Mouse (Mus musculus) bone marrow, adult 2 months (tissue): ENCODE measurements at regions not wholly inside any gene's neighbourhood (a gene's known extent, or its start where the extent isn't known, plus 50 kb on each side); places are given as distances from the start of the nearest gene placed in this dataset.
"Not testable (repeated sequence)": the region's sequence is repeated elsewhere in the genome, so short reads cannot be mapped to it uniquely, and the experiment has no call there.

Experiments used
- H3K27ac ChIP-seq: fragments of 200-500 bp; 2 replicates; pipeline ENCODE4 v1.5.1; 2012; ENCODE audit warnings: low read depth, mild to moderate bottlenecking, control low read depth, inconsistent platforms, low read length; ENCODE audit not compliant: control insufficient read depth, poor library complexity, insufficient read depth
- H3K4me1 ChIP-seq: fragments of 200-500 bp; 2 replicates; pipeline ENCODE4 v1.6.1; 2011; ENCODE audit warnings: low read length; ENCODE audit not compliant: control insufficient read depth, insufficient read depth
- H3K4me3 ChIP-seq: fragments of 200-500 bp; replicated peaks from 2 replicates; pipeline ENCODE3; 2011; ENCODE audit warnings: mild to moderate bottlenecking, low read depth, low read length, control low read depth; ENCODE audit not compliant: control insufficient read depth
- CTCF ChIP-seq: fragments of 200-500 bp; IDR thresholded peaks from 2 replicates; pipeline ENCODE4 v1.5.1; 2011; ENCODE audit warnings: low read length, control low read depth; ENCODE audit not compliant: control insufficient read depth, insufficient read depth
- POLR2A ChIP-seq: fragments of 200-500 bp; IDR thresholded peaks from 2 replicates; pipeline ENCODE4 v1.6.1; 2011; ENCODE audit warnings: low read depth, mild to moderate bottlenecking, control low read depth, low read length, borderline replicate concordance; ENCODE audit not compliant: control insufficient read depth
- WGBS: fragments of 180-500 bp; shearing (Covaris S2); methylation state at CpG from one replicate; pipeline ENCODE4 v1.1.7; 2018; 5-methylcytosine and 5-hydroxymethylcytosine counted together

DNA sequence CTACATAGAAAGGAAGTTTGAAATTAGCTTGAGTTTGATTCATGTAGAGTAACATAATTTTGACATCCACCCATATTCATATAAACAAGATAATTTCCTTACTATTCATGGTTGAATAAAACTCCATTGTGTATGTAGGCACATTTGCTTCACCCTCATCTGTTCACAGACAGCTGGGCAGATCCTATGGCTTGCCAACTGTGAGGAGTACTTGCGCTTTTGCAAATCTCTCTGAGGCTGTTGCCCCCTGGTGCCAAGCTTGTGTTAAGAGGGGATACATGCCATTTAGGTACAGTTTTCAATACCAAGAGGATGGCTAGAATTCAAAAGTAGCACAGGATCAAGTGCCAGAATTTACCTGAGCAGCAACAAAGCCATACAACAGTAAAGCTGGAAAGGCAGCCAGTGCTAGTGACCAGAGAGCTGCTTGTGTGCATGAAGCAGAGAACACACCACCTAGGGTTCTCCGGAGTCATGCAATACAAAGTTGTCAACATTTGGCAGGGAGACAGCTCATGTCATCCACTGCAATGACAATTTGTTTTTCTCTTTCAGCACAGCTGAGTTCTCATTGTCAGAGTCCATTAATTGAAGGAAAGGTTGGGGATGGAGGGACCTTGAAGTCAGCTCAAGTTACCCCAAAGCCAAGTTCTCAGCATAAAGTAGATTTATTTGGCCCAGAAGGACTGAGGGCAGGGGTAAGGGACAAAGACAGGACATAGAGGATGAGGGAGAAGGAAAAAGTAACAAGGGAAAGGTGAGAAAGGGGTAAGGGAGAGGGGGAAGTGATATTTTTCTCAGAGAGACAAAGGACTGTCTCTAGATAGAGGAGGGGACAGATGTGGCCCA, 321.6 kb upstream of the Cwc22 start:
- Histone ChIP-seq H3K4me1 (no peaks in the 10 kb centered on the region), H3K4me3 (no peak overlapping the region), H3K27ac (no peak overlapping the region)
- TF ChIP-seq POLR2A, result no peak
- no peak for TF ChIP-seq CTCF
- 88% methylated on average over 2 of the region's 2 CpGs for WGBS

GRCm38 (mm10) chr2:78253601-78254097, 307.5 kb upstream of the Cwc22 start:
- TF ChIP-seq POLR2A (no peak), CTCF (no peak)
- Histone ChIP-seq H3K27ac (no peak overlapping the region), H3K4me3 (no peak overlapping the region), H3K4me1 (no peaks in the 10 kb centered on the region)
- WGBS, result 79% methylated on average over 10 of the region's 10 CpGs

GRCm38 (mm10) chr2:78246354-78246753, 300.2 kb upstream of the Cwc22 start:
- no peak overlapping the region for H3K27ac ChIP-seq
- H3K4me1 ChIP-seq, result no peaks in the 10 kb centered on the region
- TF ChIP-seq POLR2A (no peak), CTCF (no peak)
- no peak overlapping the region for H3K4me3 ChIP-seq
- 83% methylated on average over 5 of the region's 5 CpGs for WGBS

DNA sequence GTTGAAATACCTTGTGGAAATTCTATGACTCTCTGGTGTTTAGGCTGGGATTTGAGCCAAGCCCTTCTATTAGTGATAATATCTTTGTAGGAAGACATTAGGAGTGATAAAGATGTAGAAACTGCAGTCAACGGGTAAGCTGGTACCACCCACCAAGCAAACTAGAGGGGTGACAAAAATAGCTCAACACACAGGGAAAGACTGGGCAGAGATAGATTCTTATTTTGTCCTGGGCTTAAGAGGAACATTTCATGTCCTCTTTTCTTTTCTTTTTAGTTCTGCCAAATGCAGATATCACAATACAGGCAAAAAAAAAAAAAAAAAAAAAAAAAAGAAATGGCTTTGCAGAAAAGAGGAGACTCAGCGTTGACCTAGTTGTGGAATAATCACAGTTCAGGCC, 294.1 kb upstream of the Cwc22 start:
- TF ChIP-seq CTCF (no peak), POLR2A (no peak)
- H3K4me3 ChIP-seq, result no peak overlapping the region
- 51% methylated on average over 2 of the region's 2 CpGs for WGBS

DNA sequence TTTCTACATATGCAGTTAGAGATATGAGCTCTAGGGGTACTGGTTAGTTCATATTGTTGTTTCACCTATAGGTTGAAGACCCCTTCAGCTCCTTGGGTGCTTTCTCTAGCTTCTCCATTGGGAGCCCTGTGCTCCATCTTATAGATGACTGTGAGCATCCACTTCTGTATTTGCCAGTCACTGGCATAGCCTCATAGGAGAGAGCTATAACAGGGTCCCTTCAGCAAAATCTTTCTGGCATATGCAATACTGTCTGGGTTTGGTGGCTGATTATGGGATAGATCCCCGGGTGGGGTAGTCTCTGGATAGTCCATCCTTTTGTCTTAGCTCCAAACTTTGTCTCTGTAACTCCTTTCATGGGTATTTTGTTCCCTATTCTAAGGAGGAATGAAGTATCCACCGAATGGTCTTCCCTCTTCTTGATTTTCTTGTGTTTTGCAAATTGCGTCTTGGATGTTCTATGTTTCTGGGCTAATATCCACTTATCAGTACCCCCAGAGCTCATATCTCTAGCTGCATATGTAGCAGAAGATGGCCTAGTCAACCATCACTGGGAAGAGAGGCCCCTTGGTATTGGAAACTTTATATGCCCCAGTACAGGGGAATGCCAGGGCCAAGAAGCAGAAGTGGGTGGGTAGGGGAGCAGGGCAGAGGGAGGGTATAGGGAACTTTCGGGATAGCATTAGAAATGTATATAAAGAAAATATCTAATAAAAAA, 279.4 kb upstream of the Cwc22 start:
- H3K4me1 ChIP-seq, H3K27ac ChIP-seq, H3K4me3 ChIP-seq: not testable (repeated sequence)
- 70% methylated on average over 4 of the region's 4 CpGs for WGBS

More for the DNA sequence above, 294.1 kb upstream of the Cwc22 start:
- Histone ChIP-seq H3K27ac (no peak overlapping the region), H3K4me1 (no peaks in the 10 kb centered on the region)

GRCm38 (mm10) chr2:78214469-78214868, 268.3 kb upstream of the Cwc22 start:
- H3K4me1 ChIP-seq, result no peaks in the 10 kb centered on the region
- H3K4me3 ChIP-seq, result no peak overlapping the region
- WGBS, result 80% methylated on average over 8 of the region's 8 CpGs
- no peak overlapping the region for H3K27ac ChIP-seq
- TF ChIP-seq POLR2A (no peak), CTCF (no peak)

DNA sequence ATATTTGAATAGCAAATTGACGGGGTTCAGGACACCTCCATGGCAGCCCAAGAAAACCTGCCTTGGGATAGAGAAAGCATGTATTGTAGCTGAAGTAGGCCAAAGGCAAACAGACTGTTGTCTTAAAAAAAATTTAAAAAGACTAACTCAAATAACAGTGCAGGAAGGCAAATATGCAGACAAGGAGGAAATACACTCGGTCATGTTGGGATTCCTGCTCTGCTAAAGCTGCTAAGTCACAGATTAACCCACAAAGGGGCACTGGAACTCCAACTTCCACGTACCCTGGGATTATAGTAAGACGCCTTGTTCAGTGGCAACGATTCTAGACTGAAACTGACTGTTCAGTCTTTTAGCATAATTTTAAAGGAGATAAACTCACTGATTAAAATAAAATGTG, 258.9 kb upstream of the Cwc22 start:
- Histone ChIP-seq H3K4me3 (no peak overlapping the region), H3K27ac (no peak overlapping the region), H3K4me1 (no peaks in the 10 kb centered on the region)
- 40% methylated on average over 5 of the region's 5 CpGs for WGBS
- TF ChIP-seq POLR2A (no peak), CTCF (no peak)

- TF ChIP-seq POLR2A, result no peak
- TF ChIP-seq CTCF, result no peak
- WGBS, result 75% methylated on average over 4 of the region's 4 CpGs
- H3K4me3 ChIP-seq, result no peak overlapping the region
- no peak overlapping the region for H3K27ac ChIP-seq
- H3K4me1 ChIP-seq, result no peaks in the 10 kb centered on the region
Measured at GRCm38 (mm10) chr2:78196006-78196405, 249.8 kb upstream of the Cwc22 start.

DNA sequence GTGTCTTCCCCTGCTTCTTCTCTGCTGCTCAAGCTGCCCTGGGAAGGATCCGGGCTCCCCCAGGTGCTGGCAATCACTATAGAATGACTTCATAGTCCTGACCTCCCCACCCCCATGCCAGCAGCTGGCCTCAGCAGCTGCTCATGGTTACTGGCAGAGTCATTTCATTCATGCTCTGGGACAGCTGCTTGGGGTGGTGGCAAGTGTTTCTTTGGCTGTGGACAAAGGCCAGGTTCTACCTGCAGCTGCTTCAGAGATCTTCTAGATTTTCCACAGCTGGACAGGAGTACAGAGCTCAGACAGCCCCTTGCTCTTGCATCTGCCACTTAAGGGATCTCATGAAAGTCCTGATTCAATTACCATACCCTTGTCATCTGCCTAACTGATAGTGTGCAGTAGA, 243.4 kb upstream of the Cwc22 start:
- WGBS, result 19% methylated on average over 1 of the region's 1 CpGs

More for the DNA sequence above, 243.4 kb upstream of the Cwc22 start:
- Histone ChIP-seq H3K27ac (no peak overlapping the region), H3K4me1 (no peaks in the 10 kb centered on the region), H3K4me3 (no peak overlapping the region)
- TF ChIP-seq CTCF (no peak), POLR2A (no peak)
